Mouse (Mus musculus) liver, embryonic 13.5 days (tissue): Measurements from ENCODE around the gene Emg1. TPM values are rescaled to one million over a fixed set of nuclear protein-coding genes. Genes with fewer than 3 reads are reported as not detected.
A peak's percentile ranks its signal among the peaks of the same experiment; 100 is the strongest.

ENCODE experiments used
- ATAC-seq: fragments of 200-750 bp; cut with Nextera tagmentation; 2 replicates; pipeline ENCODE4 v1.8.0; 2017; ENCODE audit warnings: low read depth, mild to moderate bottlenecking, moderate number of reproducible peaks, moderate library complexity
- DNase-seq: peaks from one replicate; pipeline ENCODE4 v3.0.0; 2022
- H3K27ac ChIP-seq: fragments of 300-500 bp; sonication (generic); 2 replicates; pipeline ENCODE4 v1.5.1; 2015; ENCODE audit warnings: moderate library complexity, mild to moderate bottlenecking, inconsistent platforms
- H3K27me3 ChIP-seq: fragments of 300-500 bp; sonication (generic); 2 replicates; pipeline ENCODE4 v1.6.1; 2015; ENCODE audit warnings: mild to moderate bottlenecking, inconsistent platforms
- H3K36me3 ChIP-seq: fragments of 300-500 bp; sonication (generic); 2 replicates; pipeline ENCODE4 v1.6.1; 2015; ENCODE audit warnings: mild to moderate bottlenecking, inconsistent platforms
- H3K4me1 ChIP-seq: fragments of 300-500 bp; sonication (generic); replicated peaks from 2 replicates; pipeline ENCODE4 v1.6.1; 2015; ENCODE audit warnings: inconsistent platforms
- H3K4me2 ChIP-seq: fragments of 300-500 bp; sonication (generic); 2 replicates; pipeline ENCODE4 v1.6.1; 2015; ENCODE audit warnings: inconsistent platforms, mild to moderate bottlenecking, moderate library complexity
- H3K4me3 ChIP-seq: fragments of 300-500 bp; sonication (generic); replicated peaks from 2 replicates; pipeline ENCODE4 v1.5.1; 2015; ENCODE audit warnings: mild to moderate bottlenecking, inconsistent platforms
- H3K9ac ChIP-seq: fragments of 300-500 bp; sonication (generic); 2 replicates; pipeline ENCODE4 v1.6.1; 2015; ENCODE audit warnings: mild to moderate bottlenecking, inconsistent platforms
- H3K9me3 ChIP-seq: fragments of 300-500 bp; sonication (generic); replicated peaks from 2 replicates; pipeline ENCODE4 v1.6.1; 2016; ENCODE audit warnings: inconsistent platforms
- WGBS: fragments of 180-500 bp; shearing (Covaris S2); methylation state at CpG from one replicate; pipeline ENCODE4 v1.1.7; 2015; ENCODE audit not compliant: insufficient replicate concordance; 5-methylcytosine and 5-hydroxymethylcytosine counted together
- polyA plus RNA-seq: library from polyadenylated mRNA; unstranded; fragments of >200 nt; fragmentation: Nextera tagmentation; extraction: Ambion mirVana; gene quantifications from 2 replicates; pipeline ENCODE4 v1.2.1, GENCODE M21; 2015

Emg1 gene
- polyA plus RNA-seq, 1 experiment from 2014 or later = 189 TPM

GRCm38 (mm10) chr6:124672100-124672499, 39.9 kb downstream of the Emg1 start:
- ATAC-seq = no peak
- H3K4me1 ChIP-seq = peaks cover 72% of the 10 kb centered on the region
- 0 out of 2 replicates have a peak overlapping the region, but pooled peaks have one; percentile 9 for H3K27ac ChIP-seq
- 39% methylated on average over 6 of the region's 6 CpGs for WGBS
- H3K9me3 ChIP-seq = no peaks in the 10 kb centered on the region
- DNase-seq = no peak
- no peaks in the 10 kb centered on the region for H3K27me3 ChIP-seq
- peaks cover 46% of the 10 kb centered on the region for H3K36me3 ChIP-seq
- 0 out of 2 replicates have a peak overlapping the region, but pooled peaks have one; percentile 7 for H3K4me2 ChIP-seq
- H3K4me3 ChIP-seq = no peak overlapping the region
- 0 out of 2 replicates have a peak overlapping the region, but pooled peaks have one; percentile 3 for H3K9ac ChIP-seq

- DNase-seq = no peak
- Histone ChIP-seq H3K4me2 (no peak overlapping the region), H3K27ac (no peak overlapping the region), H3K4me3 (no peak overlapping the region), H3K27me3 (no peaks in the 10 kb centered on the region), H3K9ac (no peak overlapping the region), H3K9me3 (no peaks in the 10 kb centered on the region), H3K36me3 (peaks cover 50% of the 10 kb centered on the region), H3K4me1 (peaks cover 69% of the 10 kb centered on the region)
- WGBS = 82% methylated on average over 7 of the region's 7 CpGs
- no peak for ATAC-seq
These were observed 41.6 kb downstream of the Emg1 start for GRCm38 (mm10) chr6:124670281-124670900.

GRCm38 (mm10) chr6:124669234-124669859, 42.6 kb downstream of the Emg1 start:
- H3K9ac ChIP-seq = no peak overlapping the region
- H3K4me1 ChIP-seq = peaks cover 74% of the 10 kb centered on the region
- ATAC-seq (no peak), DNase-seq (no peak)
- H3K27me3 ChIP-seq = no peaks in the 10 kb centered on the region
- H3K27ac ChIP-seq = no peak overlapping the region
- H3K4me2 ChIP-seq = no peak overlapping the region
- peaks cover 39% of the 10 kb centered on the region for H3K36me3 ChIP-seq
- WGBS = 70% methylated on average over 11 of the region's 11 CpGs
- H3K9me3 ChIP-seq = no peaks in the 10 kb centered on the region
- no peak overlapping the region for H3K4me3 ChIP-seq

- Histone ChIP-seq H3K27ac (peak overlapping the region; percentile 32; the same call in 1 of the 2 replicates), H3K4me3 (peak overlapping the region; percentile 81), H3K36me3 (peaks cover 15% of the 10 kb centered on the region), H3K9ac (peak overlapping the region; percentile 38; the same call in 1 of the 2 replicates), H3K4me1 (peaks cover 54% of the 10 kb centered on the region), H3K27me3 (no peaks in the 10 kb centered on the region), H3K4me2 (peak overlapping the region; percentile 87), H3K9me3 (no peaks in the 10 kb centered on the region)
- 86% methylated on average over 10 of the region's 10 CpGs for WGBS
- ATAC-seq (no peak), DNase-seq (no peak)
These were observed 47.0 kb downstream of the Emg1 start for GRCm38 (mm10) chr6:124665011-124665410.

GRCm38 (mm10) chr6:124664256-124664655, 47.7 kb downstream of the Emg1 start:
- H3K4me2 ChIP-seq = peak overlapping the region; percentile 87
- peaks cover 51% of the 10 kb centered on the region for H3K4me1 ChIP-seq
- H3K27me3 ChIP-seq = no peaks in the 10 kb centered on the region
- ATAC-seq (no peak), DNase-seq (no peak)
- H3K36me3 ChIP-seq = peaks cover 15% of the 10 kb centered on the region
- peak overlapping the region; percentile 88 for H3K27ac ChIP-seq
- H3K4me3 ChIP-seq = peak overlapping the region; percentile 81
- peak overlapping the region; percentile 87 for H3K9ac ChIP-seq
- 39% methylated on average over 7 of the region's 7 CpGs for WGBS
- no peaks in the 10 kb centered on the region for H3K9me3 ChIP-seq

- H3K27ac ChIP-seq = peak overlapping the region; percentile 88
- H3K9me3 ChIP-seq = no peaks in the 10 kb centered on the region
- DNase-seq (no peak), ATAC-seq (no peak)
- H3K27me3 ChIP-seq = no peaks in the 10 kb centered on the region
- H3K36me3 ChIP-seq = peaks cover 15% of the 10 kb centered on the region
- peak overlapping the region; percentile 87 for H3K9ac ChIP-seq
- H3K4me1 ChIP-seq = peaks cover 48% of the 10 kb centered on the region
- 7% methylated on average over 13 of the region's 13 CpGs for WGBS
- H3K4me2 ChIP-seq = peak overlapping the region; percentile 87
- peak overlapping the region; percentile 81 for H3K4me3 ChIP-seq
These were observed 48.6 kb downstream of the Emg1 start for GRCm38 (mm10) chr6:124663424-124663795.

GRCm38 (mm10) chr6:124662477-124663423, 49.2 kb downstream of the Emg1 start, which contains the start of gene Lpcat3:
Gene Lpcat3, plus strand, starts transcription at chr6:124663027.
- Histone ChIP-seq H3K9me3 (no peaks in the 10 kb centered on the region), H3K27ac (peak within 1 kb of the TSS; percentile 88), H3K4me1 (peaks cover 44% of the 10 kb centered on the region), H3K27me3 (no peaks in the 10 kb centered on the region), H3K9ac (peak within 1 kb of the TSS; percentile 87), H3K36me3 (peaks cover 15% of the 10 kb centered on the region), H3K4me2 (peak within 1 kb of the TSS; percentile 87), H3K4me3 (peak within 1 kb of the TSS; percentile 81)
- WGBS = under 1% methylated on average over 81 of the region's 87 CpGs
- DNase-seq = peak; percentile 100
- ATAC-seq = peak; percentile 96

GRCm38 (mm10) chr6:124661995-124662394, 50.0 kb downstream of the Emg1 start:
- H3K4me2 ChIP-seq = peak overlapping the region; percentile 87
- peaks cover 44% of the 10 kb centered on the region for H3K4me1 ChIP-seq
- H3K4me3 ChIP-seq = peak overlapping the region; percentile 81
- ATAC-seq (no peak), DNase-seq (no peak)
- H3K9me3 ChIP-seq = no peaks in the 10 kb centered on the region
- H3K27ac ChIP-seq = peak overlapping the region; percentile 82
- H3K36me3 ChIP-seq = peaks cover 10% of the 10 kb centered on the region
- peak overlapping the region; percentile 87 for H3K9ac ChIP-seq
- 34% methylated on average over 6 of the region's 6 CpGs for WGBS
- H3K27me3 ChIP-seq = no peaks in the 10 kb centered on the region

GRCm38 (mm10) chr6:124661156-124661806, 50.7 kb downstream of the Emg1 start:
- 79% methylated on average over 4 of the region's 4 CpGs for WGBS
- H3K9ac ChIP-seq = 0 out of 2 replicates have a peak overlapping the region, but pooled peaks have one; percentile 87
- peaks cover 8% of the 10 kb centered on the region for H3K36me3 ChIP-seq
- no peak overlapping the region for H3K4me3 ChIP-seq
- H3K27ac ChIP-seq = peak overlapping the region; percentile 82; the same call in 1 of the 2 replicates
- H3K9me3 ChIP-seq = no peaks in the 10 kb centered on the region
- H3K27me3 ChIP-seq = no peaks in the 10 kb centered on the region
- no peak for ATAC-seq
- H3K4me1 ChIP-seq = peaks cover 41% of the 10 kb centered on the region
- 0 out of 2 replicates have a peak overlapping the region, but pooled peaks have one; percentile 87 for H3K4me2 ChIP-seq
- no peak for DNase-seq

- H3K9me3 ChIP-seq = no peaks in the 10 kb centered on the region
- WGBS = 56% methylated on average over 2 of the region's 2 CpGs
- no peaks in the 10 kb centered on the region for H3K36me3 ChIP-seq
- ATAC-seq = no peak
- peaks cover 23% of the 10 kb centered on the region for H3K4me1 ChIP-seq
- no peak overlapping the region for H3K9ac ChIP-seq
- H3K4me3 ChIP-seq = no peak overlapping the region
- no peak overlapping the region for H3K4me2 ChIP-seq
- no peak for DNase-seq
- H3K27me3 ChIP-seq = no peaks in the 10 kb centered on the region
- no peak overlapping the region for H3K27ac ChIP-seq
These were observed 53.9 kb downstream of the Emg1 start for GRCm38 (mm10) chr6:124658067-124658466.
